Mouse (Mus musculus): ENCODE measurements around the gene Cd80. TPM values are rescaled to one million over a fixed set of nuclear protein-coding genes. Genes with fewer than 3 reads are reported as not detected.

Gene Cd80
- polyA plus RNA-seq, 2 experiments = 0.15 to 0.35 TPM

- WGBS (ENCODE audit: insufficient replicate concordance) = 63% methylated on average over 4 of the region's 4 CpGs
- Histone ChIP-seq H3K4me2 (ENCODE audit: low read depth) (no peak overlapping the region), H3K4me3 (ENCODE audit: insufficient read depth in 1 of 2, low read depth in 2 of 2, low read length in 2 of 2) (no peak overlapping the region), H3K27ac (no peak overlapping the region), H3K4me1 (replicated peaks; ENCODE audit: control insufficient read depth in 2 of 2, insufficient read depth in 2 of 2, low read length in 1 of 2) (peaks cover 6 to 19% of the 10 kb centered on the region in 2 experiments; a peak in 3 of 4 replicates), H3K9me3 (ENCODE audit: control insufficient read depth, low read length) (no peaks in the 10 kb centered on the region), H3K36me3 (replicated peaks; ENCODE audit: control insufficient read depth, insufficient read depth, low read depth) (no peaks in the 10 kb centered on the region), H3K27me3 (ENCODE audit: control insufficient read depth, insufficient read depth, low read length) (no peaks in the 10 kb centered on the region), H3K9ac (replicated peaks) (no peak overlapping the region)
- TF ChIP-seq EP300 (IDR thresholded peaks at IDR 0.05; ENCODE audit: low read depth) (no peak), CTCF (IDR thresholded peaks at IDR 0.05; ENCODE audit: low read depth) (no peak)
- no peak for DNase-seq (ENCODE audit: low read depth in 3 of 3, low spot score in 3 of 3)
- ATAC-seq (ENCODE audit: insufficient read depth) = no peak
Observed at GRCm38 (mm10) chr16:38466089-38466488, 10.7 kb downstream of the Cd80 start.

- ATAC-seq (ENCODE audit: insufficient read depth) (peak; percentile 15; the same call in 1 of the 2 replicates), DNase-seq (ENCODE audit: low read depth in 3 of 3, low spot score in 3 of 3) (no peak)
- Histone ChIP-seq H3K4me3 (ENCODE audit: insufficient read depth in 1 of 2, low read depth in 2 of 2, low read length in 2 of 2) (no peak overlapping the region), H3K27ac (no peak overlapping the region), H3K9me3 (ENCODE audit: control insufficient read depth, low read length) (no peaks in the 10 kb centered on the region), H3K9ac (replicated peaks) (no peak overlapping the region), H3K36me3 (replicated peaks; ENCODE audit: control insufficient read depth, insufficient read depth, low read depth) (no peaks in the 10 kb centered on the region), H3K27me3 (ENCODE audit: control insufficient read depth, insufficient read depth, low read length) (no peaks in the 10 kb centered on the region), H3K4me2 (ENCODE audit: low read depth) (no peak overlapping the region), H3K4me1 (replicated peaks; ENCODE audit: control insufficient read depth in 2 of 2, insufficient read depth in 2 of 2, low read length in 1 of 2) (peaks cover 10 to 25% of the 10 kb centered on the region in 2 experiments)
- 60% methylated on average over 13 of the region's 13 CpGs for WGBS (ENCODE audit: insufficient replicate concordance)
- TF ChIP-seq CTCF (IDR thresholded peaks at IDR 0.05; ENCODE audit: low read depth) = no peak
- no peak for TF ChIP-seq EP300 (IDR thresholded peaks at IDR 0.05; ENCODE audit: low read depth)
Observed at GRCm38 (mm10) chr16:38467091-38467916, 11.9 kb downstream of the Cd80 start.

- no peak overlapping the region for H3K4me3 ChIP-seq (ENCODE audit: insufficient read depth in 1 of 2, low read depth in 2 of 2, low read length in 2 of 2)
- no peaks in the 10 kb centered on the region for H3K36me3 ChIP-seq (replicated peaks; ENCODE audit: control insufficient read depth, insufficient read depth, low read depth)
- no peak overlapping the region for H3K27ac ChIP-seq
- no peak overlapping the region for H3K4me2 ChIP-seq (ENCODE audit: low read depth)
- no peak overlapping the region for H3K9ac ChIP-seq (replicated peaks)
- no peak for DNase-seq (ENCODE audit: low read depth in 3 of 3, low spot score in 3 of 3)
- ATAC-seq (ENCODE audit: insufficient read depth) = no peak
- no peaks in the 10 kb centered on the region for H3K9me3 ChIP-seq (ENCODE audit: control insufficient read depth, low read length)
- WGBS (ENCODE audit: insufficient replicate concordance) = 40% methylated on average over 8 of the region's 8 CpGs
- peaks cover 12 to 28% of the 10 kb centered on the region in 2 experiments for H3K4me1 ChIP-seq (replicated peaks; ENCODE audit: control insufficient read depth in 2 of 2, insufficient read depth in 2 of 2, low read length in 1 of 2)
- no peak; the same call in 1 of the 2 replicates for TF ChIP-seq EP300 (IDR thresholded peaks at IDR 0.05; ENCODE audit: low read depth)
- no peak for TF ChIP-seq CTCF (IDR thresholded peaks at IDR 0.05; ENCODE audit: low read depth)
- no peaks in the 10 kb centered on the region for H3K27me3 ChIP-seq (ENCODE audit: control insufficient read depth, insufficient read depth, low read length)
Observed at GRCm38 (mm10) chr16:38467917-38468705, 12.8 kb downstream of the Cd80 start.

- Histone ChIP-seq H3K36me3 (replicated peaks; ENCODE audit: control insufficient read depth, insufficient read depth, low read depth) (no peaks in the 10 kb centered on the region), H3K4me1 (replicated peaks; ENCODE audit: control insufficient read depth in 2 of 2, insufficient read depth in 2 of 2, low read length in 1 of 2) (peaks cover 16 to 32% of the 10 kb centered on the region in 2 experiments), H3K9ac (replicated peaks) (no peak overlapping the region), H3K4me3 (ENCODE audit: insufficient read depth in 1 of 2, low read depth in 2 of 2, low read length in 2 of 2) (no peak overlapping the region), H3K27ac (no peak overlapping the region), H3K4me2 (ENCODE audit: low read depth) (no peak overlapping the region), H3K9me3 (ENCODE audit: control insufficient read depth, low read length) (no peaks in the 10 kb centered on the region), H3K27me3 (ENCODE audit: control insufficient read depth, insufficient read depth, low read length) (no peaks in the 10 kb centered on the region)
- DNase-seq (ENCODE audit: low read depth in 3 of 3, low spot score in 3 of 3) (no peak), ATAC-seq (ENCODE audit: insufficient read depth) (no peak)
- TF ChIP-seq CTCF (IDR thresholded peaks at IDR 0.05; ENCODE audit: low read depth) (no peak), EP300 (IDR thresholded peaks at IDR 0.05; ENCODE audit: low read depth) (no peak)
- 28% methylated on average over 3 of the region's 3 CpGs for WGBS (ENCODE audit: insufficient replicate concordance)
Observed at GRCm38 (mm10) chr16:38468706-38469018, 13.3 kb downstream of the Cd80 start.

- WGBS (ENCODE audit: insufficient replicate concordance) = 69% methylated on average over 8 of the region's 8 CpGs
- no peak overlapping the region for H3K4me3 ChIP-seq (ENCODE audit: insufficient read depth in 1 of 2, low read depth in 2 of 2, low read length in 2 of 2)
- no peaks in the 10 kb centered on the region for H3K36me3 ChIP-seq (replicated peaks; ENCODE audit: control insufficient read depth, insufficient read depth, low read depth)
- DNase-seq (ENCODE audit: low read depth in 3 of 3, low spot score in 3 of 3) (no peak), ATAC-seq (ENCODE audit: insufficient read depth) (no peak)
- no peaks in the 10 kb centered on the region for H3K27me3 ChIP-seq (ENCODE audit: control insufficient read depth, insufficient read depth, low read length)
- no peak overlapping the region for H3K4me2 ChIP-seq (ENCODE audit: low read depth)
- no peak overlapping the region for H3K9ac ChIP-seq (replicated peaks)
- peaks cover 18 to 37% of the 10 kb centered on the region in 2 experiments for H3K4me1 ChIP-seq (replicated peaks; ENCODE audit: control insufficient read depth in 2 of 2, insufficient read depth in 2 of 2, low read length in 1 of 2)
- TF ChIP-seq EP300 (IDR thresholded peaks at IDR 0.05; ENCODE audit: low read depth) (no peak), CTCF (IDR thresholded peaks at IDR 0.05; ENCODE audit: low read depth) (no peak)
- no peak overlapping the region for H3K27ac ChIP-seq
- no peaks in the 10 kb centered on the region for H3K9me3 ChIP-seq (ENCODE audit: control insufficient read depth, low read length)
Observed at GRCm38 (mm10) chr16:38469437-38469836, 14.1 kb downstream of the Cd80 start.

Measured in liver, embryonic 14.5 days (tissue).